Mouse (Mus musculus): ENCODE measurements around the gene Tgfbr3. TPM values are rescaled to one million over a fixed set of nuclear protein-coding genes. Genes with fewer than 3 reads are reported as not detected.

The Tgfbr3 gene
- polyA plus RNA-seq, 1 experiment from 2014 or later = 12.4 TPM

- Histone ChIP-seq H3K9ac (ENCODE audit: low read length) (no peak overlapping the region), H3K9me3 (ENCODE audit: control insufficient read depth, low read length) (no peaks in the 10 kb centered on the region), H3K4me1 (ENCODE audit: control insufficient read depth, insufficient read depth, low read length) (no peaks in the 10 kb centered on the region), H3K27ac (replicated peaks; ENCODE audit: low read depth, low read length) (no peak overlapping the region), H3K4me2 (ENCODE audit: low read depth, severe bottlenecking) (no peak overlapping the region), H3K36me3 (ENCODE audit: control insufficient read depth, insufficient read depth, low read length) (no peaks in the 10 kb centered on the region), H3K27me3 (ENCODE audit: control insufficient read depth, insufficient read depth, low read length) (no peaks in the 10 kb centered on the region), H3K4me3 (ENCODE audit: low read depth, low read length) (no peak overlapping the region)
- DNase-seq (ENCODE audit: low spot score) = no peak
- WGBS = 75% methylated on average over 10 of the region's 10 CpGs
- no peak for ATAC-seq (ENCODE audit: insufficient number of reproducible peaks, low FRiP score, low TSS enrichment, low read depth)
These were observed 100.9 kb downstream of the Tgfbr3 start for GRCm38 (mm10) chr5:107188551-107188950.

- ATAC-seq (ENCODE audit: insufficient number of reproducible peaks, low FRiP score, low TSS enrichment, low read depth) = no peak
- Histone ChIP-seq H3K9ac (ENCODE audit: low read length) (no peak overlapping the region), H3K4me3 (ENCODE audit: low read depth, low read length) (no peak overlapping the region), H3K27me3 (ENCODE audit: control insufficient read depth, insufficient read depth, low read length) (no peaks in the 10 kb centered on the region), H3K4me1 (ENCODE audit: control insufficient read depth, insufficient read depth, low read length) (no peaks in the 10 kb centered on the region), H3K27ac (replicated peaks; ENCODE audit: low read depth, low read length) (no peak overlapping the region), H3K9me3 (ENCODE audit: control insufficient read depth, low read length) (no peaks in the 10 kb centered on the region), H3K36me3 (ENCODE audit: control insufficient read depth, insufficient read depth, low read length) (no peaks in the 10 kb centered on the region), H3K4me2 (ENCODE audit: low read depth, severe bottlenecking) (no peak overlapping the region)
- 83% methylated on average over 3 of the region's 3 CpGs for WGBS
- no peak for DNase-seq (ENCODE audit: low spot score)
These were observed 103.2 kb downstream of the Tgfbr3 start for GRCm38 (mm10) chr5:107186206-107186605.

- no peaks in the 10 kb centered on the region for H3K9me3 ChIP-seq (ENCODE audit: control insufficient read depth, low read length)
- no peaks in the 10 kb centered on the region for H3K36me3 ChIP-seq (ENCODE audit: control insufficient read depth, insufficient read depth, low read length)
- ATAC-seq (ENCODE audit: insufficient number of reproducible peaks, low FRiP score, low TSS enrichment, low read depth) = no peak
- no peak for DNase-seq (ENCODE audit: low spot score)
- H3K9ac ChIP-seq (ENCODE audit: low read length) = no peak overlapping the region
- H3K27me3 ChIP-seq (ENCODE audit: control insufficient read depth, insufficient read depth, low read length) = no peaks in the 10 kb centered on the region
- no peak overlapping the region for H3K4me2 ChIP-seq (ENCODE audit: low read depth, severe bottlenecking)
- H3K4me3 ChIP-seq (ENCODE audit: low read depth, low read length) = no peak overlapping the region
- H3K27ac ChIP-seq (replicated peaks; ENCODE audit: low read depth, low read length) = no peak overlapping the region
- no peaks in the 10 kb centered on the region for H3K4me1 ChIP-seq (ENCODE audit: control insufficient read depth, insufficient read depth, low read length)
- 89% methylated on average over 8 of the region's 8 CpGs for WGBS
These were observed 105.1 kb downstream of the Tgfbr3 start for GRCm38 (mm10) chr5:107184158-107184883.

- no peak for DNase-seq (ENCODE audit: low spot score)
- ATAC-seq (ENCODE audit: insufficient number of reproducible peaks, low FRiP score, low TSS enrichment, low read depth) = no peak
- WGBS = 71% methylated on average over 6 of the region's 6 CpGs
- no peaks in the 10 kb centered on the region for H3K4me1 ChIP-seq (ENCODE audit: control insufficient read depth, insufficient read depth, low read length)
- no peaks in the 10 kb centered on the region for H3K9me3 ChIP-seq (ENCODE audit: control insufficient read depth, low read length)
- H3K27me3 ChIP-seq (ENCODE audit: control insufficient read depth, insufficient read depth, low read length) = no peaks in the 10 kb centered on the region
- H3K4me2 ChIP-seq (ENCODE audit: low read depth, severe bottlenecking) = no peak overlapping the region
- H3K9ac ChIP-seq (ENCODE audit: low read length) = no peak overlapping the region
- H3K36me3 ChIP-seq (ENCODE audit: control insufficient read depth, insufficient read depth, low read length) = no peaks in the 10 kb centered on the region
- no peak overlapping the region for H3K4me3 ChIP-seq (ENCODE audit: low read depth, low read length)
- no peak overlapping the region for H3K27ac ChIP-seq (replicated peaks; ENCODE audit: low read depth, low read length)
These were observed 105.9 kb downstream of the Tgfbr3 start for GRCm38 (mm10) chr5:107183537-107183936.

- H3K9me3 ChIP-seq (ENCODE audit: control insufficient read depth, low read length) = no peaks in the 10 kb centered on the region
- no peaks in the 10 kb centered on the region for H3K27me3 ChIP-seq (ENCODE audit: control insufficient read depth, insufficient read depth, low read length)
- 93% methylated on average over 7 of the region's 7 CpGs for WGBS
- no peak overlapping the region for H3K4me3 ChIP-seq (ENCODE audit: low read depth, low read length)
- no peak overlapping the region for H3K27ac ChIP-seq (replicated peaks; ENCODE audit: low read depth, low read length)
- no peak overlapping the region for H3K4me2 ChIP-seq (ENCODE audit: low read depth, severe bottlenecking)
- H3K9ac ChIP-seq (ENCODE audit: low read length) = no peak overlapping the region
- H3K36me3 ChIP-seq (ENCODE audit: control insufficient read depth, insufficient read depth, low read length) = no peaks in the 10 kb centered on the region
- H3K4me1 ChIP-seq (ENCODE audit: control insufficient read depth, insufficient read depth, low read length) = no peaks in the 10 kb centered on the region
- DNase-seq (ENCODE audit: low spot score) (no peak), ATAC-seq (ENCODE audit: insufficient number of reproducible peaks, low FRiP score, low TSS enrichment, low read depth) (no peak)
These were observed 106.7 kb downstream of the Tgfbr3 start for GRCm38 (mm10) chr5:107182721-107183120.

GRCm38 (mm10) chr5:107181820-107182219 is 107.6 kb downstream of the Tgfbr3 start:
- H3K4me2 ChIP-seq (ENCODE audit: low read depth, severe bottlenecking) = no peak overlapping the region
- DNase-seq (ENCODE audit: low spot score) (no peak), ATAC-seq (ENCODE audit: insufficient number of reproducible peaks, low FRiP score, low TSS enrichment, low read depth) (no peak)
- no peak overlapping the region for H3K27ac ChIP-seq (replicated peaks; ENCODE audit: low read depth, low read length)
- no peaks in the 10 kb centered on the region for H3K9me3 ChIP-seq (ENCODE audit: control insufficient read depth, low read length)
- H3K4me1 ChIP-seq (ENCODE audit: control insufficient read depth, insufficient read depth, low read length) = no peaks in the 10 kb centered on the region
- H3K36me3 ChIP-seq (ENCODE audit: control insufficient read depth, insufficient read depth, low read length) = no peaks in the 10 kb centered on the region
- no peaks in the 10 kb centered on the region for H3K27me3 ChIP-seq (ENCODE audit: control insufficient read depth, insufficient read depth, low read length)
- H3K4me3 ChIP-seq (ENCODE audit: low read depth, low read length) = no peak overlapping the region
- WGBS = 87% methylated on average over 4 of the region's 4 CpGs
- no peak overlapping the region for H3K9ac ChIP-seq (ENCODE audit: low read length)

- no peaks in the 10 kb centered on the region for H3K27me3 ChIP-seq (ENCODE audit: control insufficient read depth, insufficient read depth, low read length)
- no peak overlapping the region for H3K4me2 ChIP-seq (ENCODE audit: low read depth, severe bottlenecking)
- no peaks in the 10 kb centered on the region for H3K4me1 ChIP-seq (ENCODE audit: control insufficient read depth, insufficient read depth, low read length)
- ATAC-seq (ENCODE audit: insufficient number of reproducible peaks, low FRiP score, low TSS enrichment, low read depth) = no peak
- H3K4me3 ChIP-seq (ENCODE audit: low read depth, low read length) = no peak overlapping the region
- DNase-seq (ENCODE audit: low spot score) = no peak
- H3K36me3 ChIP-seq (ENCODE audit: control insufficient read depth, insufficient read depth, low read length) = no peaks in the 10 kb centered on the region
- 86% methylated on average over 5 of the region's 5 CpGs for WGBS
- H3K9ac ChIP-seq (ENCODE audit: low read length) = no peak overlapping the region
- H3K9me3 ChIP-seq (ENCODE audit: control insufficient read depth, low read length) = no peaks in the 10 kb centered on the region
- H3K27ac ChIP-seq (replicated peaks; ENCODE audit: low read depth, low read length) = no peak overlapping the region
These were observed 110.2 kb downstream of the Tgfbr3 start for GRCm38 (mm10) chr5:107179194-107179593.

GRCm38 (mm10) chr5:107177791-107178190 is 111.6 kb downstream of the Tgfbr3 start:
- WGBS = 70% methylated on average over 6 of the region's 6 CpGs
- no peak overlapping the region for H3K9ac ChIP-seq (ENCODE audit: low read length)
- H3K4me1 ChIP-seq (ENCODE audit: control insufficient read depth, insufficient read depth, low read length) = no peaks in the 10 kb centered on the region
- ATAC-seq (ENCODE audit: insufficient number of reproducible peaks, low FRiP score, low TSS enrichment, low read depth) = no peak
- H3K27me3 ChIP-seq (ENCODE audit: control insufficient read depth, insufficient read depth, low read length) = no peaks in the 10 kb centered on the region
- H3K9me3 ChIP-seq (ENCODE audit: control insufficient read depth, low read length) = no peaks in the 10 kb centered on the region
- DNase-seq (ENCODE audit: low spot score) = no peak
- H3K36me3 ChIP-seq (ENCODE audit: control insufficient read depth, insufficient read depth, low read length) = no peaks in the 10 kb centered on the region
- no peak overlapping the region for H3K27ac ChIP-seq (replicated peaks; ENCODE audit: low read depth, low read length)
- no peak overlapping the region for H3K4me3 ChIP-seq (ENCODE audit: low read depth, low read length)
- H3K4me2 ChIP-seq (ENCODE audit: low read depth, severe bottlenecking) = no peak overlapping the region

- 80% methylated on average over 2 of the region's 2 CpGs for WGBS
- H3K27me3 ChIP-seq (ENCODE audit: control insufficient read depth, insufficient read depth, low read length) = no peaks in the 10 kb centered on the region
- ATAC-seq (ENCODE audit: insufficient number of reproducible peaks, low FRiP score, low TSS enrichment, low read depth) = no peak
- no peaks in the 10 kb centered on the region for H3K9me3 ChIP-seq (ENCODE audit: control insufficient read depth, low read length)
- DNase-seq (ENCODE audit: low spot score) = no peak
- H3K36me3 ChIP-seq (ENCODE audit: control insufficient read depth, insufficient read depth, low read length) = no peaks in the 10 kb centered on the region
- no peak overlapping the region for H3K4me2 ChIP-seq (ENCODE audit: low read depth, severe bottlenecking)
- H3K9ac ChIP-seq (ENCODE audit: low read length) = no peak overlapping the region
- no peak overlapping the region for H3K27ac ChIP-seq (replicated peaks; ENCODE audit: low read depth, low read length)
- no peaks in the 10 kb centered on the region for H3K4me1 ChIP-seq (ENCODE audit: control insufficient read depth, insufficient read depth, low read length)
- no peak overlapping the region for H3K4me3 ChIP-seq (ENCODE audit: low read depth, low read length)
These were observed 112.2 kb downstream of the Tgfbr3 start for GRCm38 (mm10) chr5:107177248-107177647.
